Mouse (Mus musculus) T-helper 17 cell (primary cell): ENCODE data around the gene Sh3bp5.

Source experiments
- in situ Hi-C, 2 experiments: fragments of 300-600 bp; cut with MboI, MseI; formaldehyde crosslinking; loops; 1 replicate in 1 of 2; 2 replicates in 1 of 2; pipeline ENCODE4 v1.15.1; 2025; ENCODE audit warnings: high pct_unique_total_duplicates in 2 of 2

Gene Sh3bp5

DNA sequence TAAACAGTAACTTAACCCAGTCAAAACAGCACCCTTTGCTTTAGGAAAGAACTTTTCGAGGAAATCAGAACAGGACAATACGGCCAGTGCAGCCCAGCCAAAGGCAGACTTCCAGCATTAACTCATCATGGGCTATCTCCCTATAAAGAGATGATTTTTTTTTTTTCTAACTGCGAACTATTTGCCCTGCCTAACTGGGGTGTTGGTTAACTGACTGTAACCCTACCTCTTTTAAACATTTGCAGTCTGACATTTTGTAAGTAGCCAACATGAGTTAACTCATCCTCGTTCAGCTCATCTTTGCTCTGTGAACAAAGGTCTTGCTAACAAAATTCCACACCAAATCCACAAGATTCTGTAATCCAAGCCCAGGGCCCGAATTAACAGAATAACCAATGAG lies 1.5 kb downstream of the Sh3bp5 start:
- in situ Hi-C loops: loop anchor here in 1 of 2 experiments (5.0 kb wide), 1 partner anchor 42 kb away; no protein-coding TSS in a partner anchor

- in situ Hi-C loops: loop anchor here in 1 of 2 experiments (5.0 kb wide), 1 partner anchor 42 kb away; no protein-coding TSS in a partner anchor
Observed at GRCm38 (mm10) chr14:31433851-31434360, 2.0 kb downstream of the Sh3bp5 start.

DNA sequence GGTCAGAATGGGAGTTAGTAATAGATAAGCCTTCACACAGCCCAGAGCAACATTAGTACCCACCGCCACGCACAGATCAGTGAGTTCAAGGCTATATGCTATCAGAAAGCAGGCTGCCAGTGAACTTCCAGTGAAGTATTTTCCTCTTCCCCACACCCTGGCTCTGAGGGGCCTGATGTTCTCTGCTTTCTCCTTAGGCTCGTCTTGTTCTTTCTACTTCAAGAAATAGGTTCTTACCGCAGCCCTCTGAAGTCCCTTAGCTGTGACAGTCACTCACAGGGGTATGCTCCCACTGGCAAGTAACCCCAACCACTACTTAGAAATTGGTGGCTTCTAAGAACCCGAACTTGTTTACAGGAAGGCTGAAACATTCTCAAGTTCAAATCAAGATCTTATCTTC lies 2.8 kb downstream of the Sh3bp5 start:
- in situ Hi-C loops: loop anchor here in 1 of 2 experiments (5.0 kb wide), 1 partner anchor 41 kb away; no protein-coding TSS in a partner anchor

DNA sequence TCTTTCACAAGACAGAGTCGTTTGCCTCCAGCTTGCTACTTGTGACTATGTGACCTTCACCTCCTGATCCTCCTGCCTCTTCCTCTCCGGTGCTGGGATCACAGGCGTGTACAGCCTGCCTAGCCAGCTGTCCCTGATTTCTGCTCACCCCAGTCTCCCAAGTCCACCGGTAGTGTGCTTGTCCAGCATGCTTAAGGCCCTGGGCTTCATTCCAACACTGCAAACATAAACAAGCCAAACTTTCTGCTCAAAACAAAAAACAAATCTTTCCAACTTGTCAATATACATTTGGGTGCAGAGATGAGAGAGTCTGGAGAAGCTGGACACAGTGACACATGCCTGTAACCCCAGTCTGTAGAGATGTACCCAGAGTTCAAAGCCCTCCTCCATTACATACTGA lies 3.5 kb downstream of the Sh3bp5 start:
- in situ Hi-C loops: loop anchor here in 1 of 2 experiments (5.0 kb wide), 1 partner anchor 40 kb away; no protein-coding TSS in a partner anchor

DNA sequence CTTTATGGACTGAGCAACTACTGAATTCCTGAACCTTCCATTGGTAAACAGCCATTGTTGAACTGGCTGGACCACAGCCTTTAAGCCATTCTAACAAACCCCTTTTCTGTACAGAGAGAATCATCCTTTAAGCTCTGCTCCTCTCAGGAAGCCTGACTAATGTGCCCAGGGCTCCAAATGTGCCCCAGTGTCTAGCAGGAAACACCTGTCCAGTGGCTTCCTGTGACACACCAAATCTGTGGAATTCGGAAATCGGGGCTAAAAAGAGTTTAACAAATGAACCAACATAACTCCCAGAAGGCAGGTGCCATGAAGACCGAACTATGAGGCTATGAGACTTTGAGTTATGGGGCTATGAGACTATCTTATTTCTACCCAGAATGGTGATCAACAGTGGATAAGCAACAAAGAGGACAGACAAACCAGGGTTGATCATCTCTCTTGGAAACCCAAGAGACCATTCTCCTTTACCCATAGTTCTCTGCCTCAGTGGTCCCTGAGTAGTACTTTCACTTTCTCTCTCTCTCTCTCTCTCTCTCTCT lies 4.0 kb downstream of the Sh3bp5 start:
- in situ Hi-C loops: loop anchor here in 1 of 2 experiments (5.0 kb wide), 1 partner anchor 40 kb away; no protein-coding TSS in a partner anchor

DNA sequence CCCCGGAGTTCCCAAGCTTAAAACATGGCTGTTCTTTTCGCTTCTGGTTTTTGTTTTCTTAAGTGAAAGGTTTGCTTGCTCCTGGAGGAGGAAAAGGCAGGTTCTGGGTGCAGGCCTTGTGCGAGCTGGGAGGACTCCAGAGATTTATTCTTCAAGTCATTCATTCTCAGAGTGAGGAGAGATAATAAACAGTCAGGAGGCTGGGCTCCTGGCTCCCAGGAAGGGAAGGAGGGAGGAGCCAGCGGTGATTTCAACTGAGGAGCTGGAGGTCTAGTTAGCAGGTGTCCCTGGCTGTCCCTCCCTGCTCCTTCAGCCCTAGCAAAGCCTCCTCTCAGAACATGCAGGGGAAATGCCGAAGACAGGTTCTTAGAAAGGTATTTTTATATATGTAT lies 6.9 kb downstream of the Sh3bp5 start:
- in situ Hi-C loops: no loop called here

GRCm38 (mm10) chr14:31428211-31429003 lies 7.5 kb downstream of the Sh3bp5 start:
- in situ Hi-C loops: no loop called here

- in situ Hi-C loops: no loop called here
Observed at GRCm38 (mm10) chr14:31422961-31423791, 12.7 kb downstream of the Sh3bp5 start.

- in situ Hi-C loops: no loop called here
Observed at GRCm38 (mm10) chr14:31422395-31422794, 13.5 kb downstream of the Sh3bp5 start.

DNA sequence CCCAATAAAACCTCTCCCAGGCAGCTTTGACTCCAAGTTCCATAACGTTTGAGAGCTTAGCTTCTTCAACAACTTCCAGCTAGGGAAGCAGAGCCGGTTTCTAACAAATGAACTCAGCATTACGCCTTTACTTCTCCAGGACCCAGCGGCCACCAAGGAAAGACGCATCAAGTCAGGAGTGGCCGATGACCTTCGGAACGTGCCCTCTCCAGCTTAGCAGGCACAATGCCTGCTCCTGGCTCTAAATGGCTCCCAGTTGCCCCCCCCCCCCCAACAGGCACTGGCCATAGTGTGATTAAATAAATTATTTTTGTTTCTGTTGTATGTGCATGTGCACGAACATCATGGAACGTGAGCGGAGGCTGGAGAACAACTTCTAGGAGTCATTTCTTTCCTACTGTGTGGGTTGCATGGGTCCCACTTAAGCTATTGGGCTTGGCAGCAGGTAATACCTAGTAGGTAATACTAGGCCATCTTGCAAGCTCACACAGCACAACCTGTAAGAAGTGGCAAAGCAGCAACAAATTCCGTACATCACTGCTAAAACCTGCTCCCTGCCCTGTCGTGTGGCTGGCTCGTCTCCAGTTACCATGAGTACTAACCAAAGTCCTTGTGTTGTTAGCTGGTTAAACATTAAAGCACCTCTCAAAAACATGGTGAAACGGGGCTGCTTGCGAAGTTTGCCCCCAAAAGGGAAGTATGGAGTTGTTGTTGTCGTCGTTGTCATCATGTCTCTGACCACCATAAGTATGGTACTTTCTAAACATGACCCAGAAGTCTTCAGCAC lies 14.2 kb downstream of the Sh3bp5 start:
- in situ Hi-C loops: no loop called here

DNA sequence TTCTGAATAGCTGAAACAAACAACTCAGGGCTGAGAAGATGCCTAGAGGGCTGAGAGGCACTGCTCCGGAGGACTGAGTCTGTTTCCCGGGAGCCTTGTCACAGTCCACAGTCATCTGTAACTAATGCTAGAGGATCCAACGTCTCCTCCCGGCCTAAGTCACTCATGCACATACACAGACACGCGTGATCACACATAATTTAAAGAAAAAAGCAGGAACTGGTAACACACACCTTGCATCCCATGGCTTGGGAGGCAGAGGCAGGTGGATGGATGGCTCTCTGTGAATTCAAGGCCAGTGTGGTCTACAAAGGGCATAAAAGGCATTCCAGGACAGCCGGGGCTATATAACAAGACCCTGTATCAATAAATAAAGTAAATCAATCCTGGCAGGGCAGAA lies 14.9 kb downstream of the Sh3bp5 start:
- in situ Hi-C loops: no loop called here

GRCm38 (mm10) chr14:31420562-31420961 lies 15.3 kb downstream of the Sh3bp5 start:
- in situ Hi-C loops: no loop called here

GRCm38 (mm10) chr14:31420135-31420534 lies 15.7 kb downstream of the Sh3bp5 start:
- in situ Hi-C loops: no loop called here

DNA sequence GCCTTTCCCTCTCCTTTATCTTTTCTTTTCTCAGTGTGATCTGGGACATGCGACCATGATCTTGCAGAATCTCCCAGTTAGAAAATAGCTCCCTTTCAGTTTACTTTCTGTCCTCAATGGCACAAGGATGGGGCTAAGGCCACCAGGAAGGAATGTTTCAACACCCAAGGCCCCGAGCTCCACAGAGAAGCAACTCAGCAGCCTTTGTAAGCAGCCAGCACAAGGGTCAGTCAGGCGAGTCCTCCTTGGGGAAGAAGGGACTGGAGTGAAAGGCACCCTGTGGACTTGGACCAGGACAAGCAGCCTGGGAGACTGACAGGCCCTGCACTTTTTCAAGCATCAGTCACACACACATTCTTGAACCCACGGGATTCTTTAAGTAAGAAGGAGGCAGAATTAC lies 16.6 kb downstream of the Sh3bp5 start:
- in situ Hi-C loops: no loop called here

DNA sequence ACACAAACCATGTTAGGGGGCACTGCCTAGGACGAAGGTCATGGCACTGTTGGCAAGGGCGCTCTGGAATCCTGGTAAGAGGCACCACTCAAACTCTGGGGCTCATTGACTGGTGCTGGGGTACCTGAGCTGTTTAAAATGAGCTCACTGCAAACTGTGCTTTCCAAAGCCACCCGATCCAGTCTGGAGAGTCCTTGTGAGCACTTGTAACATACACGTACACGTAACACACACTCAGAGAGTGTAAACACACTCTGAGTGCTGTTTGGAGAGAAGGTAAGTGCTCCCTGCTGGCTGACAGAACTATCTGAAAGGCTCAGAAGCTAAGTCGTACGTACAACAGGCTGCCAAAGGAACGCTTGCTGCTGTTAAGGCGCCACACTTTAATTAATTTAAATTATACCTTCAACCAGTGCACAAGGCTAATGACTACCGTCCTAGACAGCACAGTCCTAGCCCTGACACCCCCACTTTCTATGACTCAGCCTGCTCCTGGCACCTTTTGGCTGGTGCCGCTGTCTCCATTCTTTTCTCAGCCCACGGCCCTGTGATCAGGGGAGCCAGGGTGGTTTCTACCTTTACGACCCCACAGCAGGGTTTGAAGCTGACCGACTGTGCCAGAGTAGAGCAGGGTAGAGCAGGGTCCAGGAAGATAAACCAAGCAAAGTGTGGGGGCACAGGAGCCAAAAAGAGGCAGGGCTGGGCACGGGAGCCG lies 18.9 kb downstream of the Sh3bp5 start:
- in situ Hi-C loops: no loop called here

- in situ Hi-C loops: no loop called here
Observed at GRCm38 (mm10) chr14:31416411-31416810, 19.5 kb downstream of the Sh3bp5 start.

DNA sequence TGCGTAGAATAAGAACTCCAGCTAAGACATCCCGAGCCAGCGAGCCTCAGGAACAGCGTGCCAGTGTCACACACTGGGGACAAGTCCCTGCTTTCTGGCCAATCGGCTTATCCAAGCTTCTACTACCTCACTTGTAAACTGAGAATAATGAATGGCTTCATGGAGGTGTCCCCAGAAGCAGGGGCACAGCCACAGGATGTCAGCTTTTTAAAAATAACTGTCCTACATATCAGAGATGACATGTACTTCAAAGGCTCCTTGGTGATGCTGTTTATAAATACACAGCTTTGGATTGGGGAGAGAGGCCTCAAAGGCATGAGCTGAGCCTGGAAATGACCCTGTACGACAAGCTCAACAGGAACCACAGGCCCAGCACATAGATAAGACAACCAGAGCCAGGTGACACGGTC lies 20.9 kb downstream of the Sh3bp5 start:
- in situ Hi-C loops: no loop called here

DNA sequence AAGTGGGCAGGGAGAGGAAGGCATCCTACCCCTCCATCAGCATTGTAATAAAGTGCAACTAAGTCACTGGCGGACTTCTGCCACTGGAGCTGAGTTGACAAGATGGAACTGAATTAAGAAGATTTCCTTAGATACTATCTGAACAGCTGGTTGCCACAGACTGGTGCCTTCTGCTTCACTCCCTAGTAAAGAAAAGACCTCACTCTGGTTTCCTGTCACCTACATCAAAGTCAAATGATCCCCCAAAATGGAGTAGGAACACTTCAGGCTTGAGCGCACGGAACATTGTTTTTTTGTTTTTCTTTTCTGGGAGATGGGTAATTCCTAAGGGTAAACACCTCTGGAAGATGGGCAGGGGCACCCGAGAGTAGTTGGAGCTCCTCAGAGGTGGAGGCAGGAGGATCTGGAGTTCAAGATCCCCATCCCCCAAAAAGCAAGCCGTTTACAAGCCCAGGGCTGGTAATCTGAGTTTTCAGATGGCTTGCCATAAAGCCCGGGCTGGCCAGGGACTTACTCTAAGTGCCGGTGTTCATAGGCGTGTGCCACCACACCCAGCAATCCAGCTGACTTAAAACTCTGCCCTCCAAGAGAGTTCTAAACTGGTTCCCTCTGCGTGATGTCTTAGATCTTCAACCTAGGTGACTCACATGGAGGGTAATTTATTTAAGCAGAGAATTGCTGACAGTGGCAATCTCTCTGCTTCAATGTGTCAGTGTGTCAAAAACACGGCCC lies 21.5 kb downstream of the Sh3bp5 start:
- in situ Hi-C loops: no loop called here

GRCm38 (mm10) chr14:31413475-31414086 lies 22.3 kb downstream of the Sh3bp5 start:
- in situ Hi-C loops: no loop called here
